Mouse (Mus musculus): ENCODE data around the gene Baiap2l1.

- no peak for TF ChIP-seq CTCF (conservative IDR thresholded peaks at IDR 0.05; ENCODE audit: insufficient read depth, insufficient read length, low read depth, low read length)
- no peak for TF ChIP-seq POLR2A (IDR thresholded peaks at IDR 0.05; ENCODE audit: low read depth, low read length)
Measured at GRCm38 (mm10) chr5:144234222-144234621, 123.7 kb downstream of the Baiap2l1 start.

Data from kidney, adult 2 months (tissue).